Mouse (Mus musculus) ovary, adult 18-20 months (tissue): Measurements from ENCODE around the gene Cdkn2aipnl.

Experiments used
- DNase-seq: peaks from one replicate; pipeline ENCODE4 v3.0.0; 2022; ENCODE audit warnings: low spot score, mixed read lengths

Gene Cdkn2aipnl

GRCm38 (mm10) chr11:51946144-51946543 lies 21.3 kb upstream of the Cdkn2aipnl start:
- no peak for DNase-seq

- DNase-seq: no peak
These were observed 18.2 kb upstream of the Cdkn2aipnl start for GRCm38 (mm10) chr11:51949155-51949840.

GRCm38 (mm10) chr11:51949919-51950318 lies 17.5 kb upstream of the Cdkn2aipnl start:
- DNase-seq: no peak

GRCm38 (mm10) chr11:51951861-51952420 lies 15.5 kb upstream of the Cdkn2aipnl start:
- DNase-seq: no peak

GRCm38 (mm10) chr11:51956112-51956511 lies 11.3 kb upstream of the Cdkn2aipnl start:
- DNase-seq: no peak

GRCm38 (mm10) chr11:51957760-51958159 lies 9.7 kb upstream of the Cdkn2aipnl start:
- DNase-seq: no peak

- no peak for DNase-seq
These were observed 8.0 kb upstream of the Cdkn2aipnl start for GRCm38 (mm10) chr11:51959511-51959910.

GRCm38 (mm10) chr11:51960061-51960460 lies 7.4 kb upstream of the Cdkn2aipnl start:
- no peak for DNase-seq

GRCm38 (mm10) chr11:51960967-51961471 lies 6.4 kb upstream of the Cdkn2aipnl start:
- no peak for DNase-seq

- DNase-seq: no peak
These were observed 5.7 kb upstream of the Cdkn2aipnl start for GRCm38 (mm10) chr11:51961761-51962160.

- DNase-seq: no peak
These were observed 5.2 kb upstream of the Cdkn2aipnl start for GRCm38 (mm10) chr11:51962277-51962676.

GRCm38 (mm10) chr11:51966651-51967050 lies 810 bp upstream of the Cdkn2aipnl start:
- DNase-seq: no peak

GRCm38 (mm10) chr11:51968896-51969295 lies 1.4 kb downstream of the Cdkn2aipnl start:
- no peak for DNase-seq

- no peak for DNase-seq
These were observed 2.0 kb downstream of the Cdkn2aipnl start for GRCm38 (mm10) chr11:51969511-51969910.

GRCm38 (mm10) chr11:51971644-51972043 lies 4.2 kb downstream of the Cdkn2aipnl start:
- DNase-seq: no peak

- peak; percentile 64 for DNase-seq
These were observed 32.3 kb downstream of the Cdkn2aipnl start for GRCm38 (mm10) chr11:51999611-52000289.

GRCm38 (mm10) chr11:52000290-52000962 lies 33.0 kb downstream of the Cdkn2aipnl start, which contains the start of gene Ube2b:
Gene Ube2b (minus strand): TSS chr11:52000762.
- DNase-seq: peak; percentile 93

- no peak for DNase-seq
These were observed 33.9 kb downstream of the Cdkn2aipnl start for GRCm38 (mm10) chr11:52001341-52001740.

- DNase-seq: no peak
These were observed 34.4 kb downstream of the Cdkn2aipnl start for GRCm38 (mm10) chr11:52001861-52002260.

- no peak for DNase-seq
These were observed 35.5 kb downstream of the Cdkn2aipnl start for GRCm38 (mm10) chr11:52002842-52003504.

GRCm38 (mm10) chr11:52003505-52003771 lies 36.0 kb downstream of the Cdkn2aipnl start:
- no peak for DNase-seq
